7 mouse cellular contexts compared by ENCODE assay signal in genomic region chr11:70516352-70516751, GRCm38 (mm10). TPM values are rescaled to one million over a fixed set of nuclear protein-coding genes. Genes with fewer than 3 reads are reported as not detected.
A peak's percentile ranks its signal among the peaks of the same experiment; 100 is the strongest.
DNase-seq lines count a peak whose midpoint lies in the region; ATAC-seq lines count a peak whose summit lies in the region.

No protein-coding gene starts in this region.

- intact Hi-C loops in heart, postnatal 36 days (cut with DNase I): loop anchor here (1.0 kb wide), 1 partner anchor 89 kb away; no protein-coding TSS in a partner anchor

- 20% methylated on average over 2 of the region's 2 CpGs for WGBS in kidney, embryonic 14.5 days
- WGBS in forebrain, embryonic 13.5 days: 17% methylated on average over 2 of the region's 2 CpGs

- H3K9ac ChIP-seq in kidney, embryonic 14.5 days (ENCODE audit: low read depth, low read length): no peak overlapping the region
- H3K9ac ChIP-seq in forebrain, embryonic 13.5 days: no peak overlapping the region

- no peak for ATAC-seq in kidney, embryonic 14.5 days (ENCODE audit: low FRiP score, low TSS enrichment)
- ATAC-seq in forebrain, embryonic 13.5 days: no peak

- no peak overlapping the region for H3K4me2 ChIP-seq in kidney, embryonic 14.5 days (replicated peaks; ENCODE audit: low read depth, low read length)
- no peak overlapping the region for H3K4me2 ChIP-seq in forebrain, embryonic 13.5 days

- H3K4me1 ChIP-seq in kidney, embryonic 14.5 days (ENCODE audit: control insufficient read depth, insufficient read depth, low read length): peaks cover 10% of the 10 kb centered on the region; the same call in 1 of the 2 replicates
- H3K4me1 ChIP-seq in forebrain, embryonic 13.5 days: peaks cover 8% of the 10 kb centered on the region; the same call in 1 of the 2 replicates

- no peak overlapping the region for H3K4me3 ChIP-seq in kidney, embryonic 14.5 days (ENCODE audit: low read length)
- no peak overlapping the region for H3K4me3 ChIP-seq in forebrain, embryonic 13.5 days

- no peaks in the 10 kb centered on the region; the same call in 1 of the 2 replicates for H3K27me3 ChIP-seq in kidney, embryonic 14.5 days (ENCODE audit: control insufficient read depth, insufficient read depth, low read length)
- no peaks in the 10 kb centered on the region for H3K27me3 ChIP-seq in splenic B cell, adult 2 months (ENCODE audit: control insufficient read depth, insufficient read depth, low read length, poor library complexity, severe bottlenecking)
- H3K27me3 ChIP-seq in forebrain, embryonic 13.5 days: peaks cover 15% of the 10 kb centered on the region; the same call in 1 of the 2 replicates

- H3K36me3 ChIP-seq in kidney, embryonic 14.5 days (ENCODE audit: control insufficient read depth, insufficient read depth, low read length): no peaks in the 10 kb centered on the region
- H3K36me3 ChIP-seq in splenic B cell, adult 2 months (ENCODE audit: control insufficient read depth, insufficient read depth, low read length, poor library complexity, severe bottlenecking): no peaks in the 10 kb centered on the region
- no peaks in the 10 kb centered on the region for H3K36me3 ChIP-seq in forebrain, embryonic 13.5 days (ENCODE audit: poor library complexity, severe bottlenecking)

- H3K27ac ChIP-seq in kidney, embryonic 14.5 days (ENCODE audit: low read depth, low read length): no peak overlapping the region
- H3K27ac ChIP-seq in forebrain, embryonic 13.5 days: no peak overlapping the region

- no peaks in the 10 kb centered on the region for H3K9me3 ChIP-seq in kidney, embryonic 14.5 days (ENCODE audit: control insufficient read depth, low read length)
- no peaks in the 10 kb centered on the region for H3K9me3 ChIP-seq in forebrain, embryonic 13.5 days (replicated peaks)

- peak; percentile 72 for DNase-seq in kidney, adult 9 months
- peak; percentile 35 to 43 for DNase-seq in CD8-positive naive resting alpha-beta T cell, adult 2 months (ENCODE audit: low read depth in 2 of 2, low spot score in 2 of 2)
- peak; percentile 70 for DNase-seq in MN1 (ENCODE audit: low spot score)
- peak; percentile 23 to 40 for DNase-seq in heart, postnatal 36 days
- peak; percentile 76 for DNase-seq in splenic B cell, adult 2 months (ENCODE audit: low read depth, low spot score)

RNA-seq across cellular contexts. Expression of gene Vmo1, which starts 1.9 kb away (rescaled TPM):
- 0.41 and 0.57 TPM in 2 replicates for polyA plus RNA-seq in kidney, embryonic 14.5 days (2014; fragmentation: Nextera tagmentation; extraction: Ambion mirVana)
- total RNA-seq in heart, postnatal 36 days (2021): not detected
- polyA plus RNA-seq in forebrain, embryonic 13.5 days (2015; fragmentation: Nextera tagmentation; extraction: Ambion mirVana): 0.57 TPM in 1 of 2 replicates, not detected in the other

RNA-seq across cellular contexts. Expression of gene Gltpd2, which starts 2.6 kb away (rescaled TPM):
- 0.31 and 0.34 TPM in 2 replicates for polyA plus RNA-seq in kidney, embryonic 14.5 days (2014; fragmentation: Nextera tagmentation; extraction: Ambion mirVana)
- not detected for total RNA-seq in heart, postnatal 36 days (2021)
- polyA plus RNA-seq in forebrain, embryonic 13.5 days (2015; fragmentation: Nextera tagmentation; extraction: Ambion mirVana): not detected in 2 replicates

RNA-seq across cellular contexts. Expression of gene Psmb6, which starts 8.8 kb away (rescaled TPM):
- polyA plus RNA-seq in kidney, embryonic 14.5 days (2014; fragmentation: Nextera tagmentation; extraction: Ambion mirVana): 823 and 914 TPM in 2 replicates
- total RNA-seq in heart, postnatal 36 days (2021): 100 to 1,000 TPM; 230 to 233 TPM
- 912 and 933 TPM in 2 replicates for polyA plus RNA-seq in forebrain, embryonic 13.5 days (2015; fragmentation: Nextera tagmentation; extraction: Ambion mirVana)

RNA-seq across cellular contexts. Expression of gene Tm4sf5, which starts 11.3 kb away (rescaled TPM):
- polyA plus RNA-seq in kidney, embryonic 14.5 days (2014; fragmentation: Nextera tagmentation; extraction: Ambion mirVana): 0.31 and 0.91 TPM in 2 replicates
- 1 to 10 TPM in 1 of 2 experiments, under 1 TPM in 1; 0.70 to 1.3 TPM for total RNA-seq in heart, postnatal 36 days (2021)
- 0.17 and 0.30 TPM in 2 replicates for polyA plus RNA-seq in forebrain, embryonic 13.5 days (2015; fragmentation: Nextera tagmentation; extraction: Ambion mirVana)

RNA-seq across cellular contexts. Expression of gene Gm40193, which starts 16.4 kb away (rescaled TPM):
- polyA plus RNA-seq in kidney, embryonic 14.5 days (2014; fragmentation: Nextera tagmentation; extraction: Ambion mirVana): not detected in 2 replicates
- not detected for total RNA-seq in heart, postnatal 36 days (2021)
- polyA plus RNA-seq in forebrain, embryonic 13.5 days (2015; fragmentation: Nextera tagmentation; extraction: Ambion mirVana): not detected in 2 replicates
